Mouse (Mus musculus) intestine, embryonic 14.5 days (tissue): Measurements from ENCODE around the gene Atp13a5. TPM values are rescaled to one million over a fixed set of nuclear protein-coding genes. Genes with fewer than 3 reads are reported as not detected.

ENCODE experiments used
- ATAC-seq: fragments of 200-750 bp; cut with Nextera tagmentation; replicated peaks from 2 replicates; pipeline ENCODE4 v1.8.0; 2017; ENCODE audit warnings: low read depth, moderate number of reproducible peaks, moderate TSS enrichment, moderate library complexity; ENCODE audit not compliant: low FRiP score, low TSS enrichment
- DNase-seq: peaks from one replicate; pipeline ENCODE4 v3.0.0-alpha.2; 2018; ENCODE audit warnings: low spot score
- H3K27ac ChIP-seq: fragments of 300-500 bp; sonication (generic); 2 replicates; pipeline ENCODE4 v1.5.1; 2014; ENCODE audit warnings: low read depth, mild to moderate bottlenecking, control low read depth
- H3K27me3 ChIP-seq: fragments of 300-500 bp; sonication (generic); replicated peaks from 2 replicates; pipeline ENCODE4 v1.6.1; 2014; ENCODE audit warnings: low read length, control low read depth; ENCODE audit not compliant: control insufficient read depth, insufficient read depth
- H3K36me3 ChIP-seq: fragments of 300-500 bp; sonication (generic); 2 replicates; pipeline ENCODE4 v1.6.1; 2014; ENCODE audit warnings: low read length, control low read depth; ENCODE audit not compliant: control insufficient read depth, insufficient read depth
- H3K4me1 ChIP-seq: fragments of 300-500 bp; sonication (generic); replicated peaks from 2 replicates; pipeline ENCODE4 v1.6.1; 2014; ENCODE audit warnings: low read length, control low read depth, mixed read lengths; ENCODE audit not compliant: control insufficient read depth, insufficient read depth
- H3K4me2 ChIP-seq: fragments of 300-500 bp; sonication (generic); 2 replicates; pipeline ENCODE4 v1.6.1; 2014; ENCODE audit warnings: low read length
- H3K4me3 ChIP-seq: fragments of 300-500 bp; sonication (generic); 2 replicates; pipeline ENCODE4 v1.5.1; 2014; ENCODE audit warnings: low read depth, low read length, control low read depth, mixed read lengths
- H3K9ac ChIP-seq: fragments of 300-500 bp; sonication (generic); 2 replicates; pipeline ENCODE4 v1.6.1; 2014; ENCODE audit warnings: mild to moderate bottlenecking, low read length
- H3K9me3 ChIP-seq: fragments of 300-500 bp; sonication (generic); 2 replicates; pipeline ENCODE4 v1.6.1; 2016; ENCODE audit warnings: low read length, control low read depth; ENCODE audit not compliant: control insufficient read depth
- WGBS: fragments of 180-500 bp; shearing (Covaris S2); extraction: QIAGEN DNeasy Blood & Tissue Kit; methylation state at CpG from one replicate; pipeline ENCODE4 v1.1.7; 2014; 5-methylcytosine and 5-hydroxymethylcytosine counted together
- polyA plus RNA-seq: library from polyadenylated mRNA; unstranded; fragments of >200 nt; fragmentation: Nextera tagmentation; extraction: Ambion mirVana; gene quantifications from 2 replicates; pipeline ENCODE4 v1.2.1, GENCODE M21; 2014

Atp13a5 gene
- polyA plus RNA-seq, 1 experiment from 2014 or later = not detected

DNA sequence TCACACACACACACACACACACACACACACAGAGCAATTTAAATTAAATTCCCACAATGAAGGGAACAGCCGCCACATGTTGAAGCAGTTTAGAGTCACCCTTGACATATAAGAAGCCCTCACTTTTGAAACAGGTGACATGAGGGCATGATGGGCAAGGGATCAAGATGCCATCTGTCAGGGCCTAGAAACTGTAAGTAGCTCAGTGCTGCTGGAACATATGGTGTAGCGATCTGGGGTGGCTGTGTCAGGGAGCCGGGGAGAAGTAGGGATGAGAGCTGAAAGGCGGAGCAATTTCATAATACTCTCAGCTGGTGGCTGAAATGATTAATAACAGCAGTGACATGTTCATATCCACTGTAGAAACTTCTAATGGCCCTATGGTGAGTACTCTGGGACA lies 184.6 kb downstream of the Atp13a5 start:
- DNase-seq (no peak), ATAC-seq (no peak)
- Histone ChIP-seq H3K36me3 (no peaks in the 10 kb centered on the region), H3K4me1 (peaks cover 9% of the 10 kb centered on the region), H3K27ac (no peak overlapping the region), H3K9me3 (no peaks in the 10 kb centered on the region), H3K4me2 (no peak overlapping the region), H3K27me3 (no peaks in the 10 kb centered on the region), H3K4me3 (no peak overlapping the region), H3K9ac (no peak overlapping the region)
- WGBS = 79% methylated on average over 4 of the region's 4 CpGs

DNA sequence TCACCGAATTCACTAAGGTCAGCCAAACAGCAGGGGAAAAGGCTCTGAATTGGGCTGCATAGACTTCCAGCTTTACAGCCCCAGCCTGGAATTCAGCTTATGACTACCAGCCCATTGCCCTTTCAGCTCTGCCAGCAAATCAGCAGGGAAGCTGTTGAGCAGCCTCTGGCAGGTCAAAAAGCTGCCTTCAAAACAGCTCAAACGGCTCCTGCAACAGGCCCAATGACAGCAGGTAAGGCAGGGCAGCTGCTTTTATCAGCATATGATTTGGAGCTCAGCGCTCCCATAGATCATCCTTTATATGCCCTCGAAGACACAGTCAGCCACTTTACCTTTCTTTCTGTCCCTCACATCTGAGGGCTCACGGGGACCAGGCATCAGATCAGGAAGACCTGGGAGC lies 185.6 kb downstream of the Atp13a5 start:
- 40% methylated on average over 5 of the region's 5 CpGs for WGBS
- Histone ChIP-seq H3K9me3 (no peaks in the 10 kb centered on the region), H3K4me3 (no peak overlapping the region), H3K36me3 (no peaks in the 10 kb centered on the region), H3K27me3 (no peaks in the 10 kb centered on the region), H3K9ac (no peak overlapping the region), H3K4me2 (no peak overlapping the region), H3K27ac (no peak overlapping the region), H3K4me1 (no peaks in the 10 kb centered on the region)
- no peak for ATAC-seq
- DNase-seq = no peak

Other genes starting within 250 kb of the Atp13a5 start
- gene Hrasls, start 169.0 kb downstream of the Atp13a5 start, polyA plus RNA-seq = 0.47 and 1.0 TPM in 2 replicates
- gene Atp13a4, start 166.1 kb upstream of the Atp13a5 start, polyA plus RNA-seq = 0.08 and 0.30 TPM in 2 replicates
- 37.6 and 41.4 TPM in 2 replicates for gene Opa1, start 200.6 kb upstream of the Atp13a5 start, polyA plus RNA-seq